Mouse (Mus musculus) limb, embryonic 13.5 days (tissue): ENCODE data around the gene Filip1. TPM values are rescaled to one million over a fixed set of nuclear protein-coding genes. Genes with fewer than 3 reads are reported as not detected.

Experiments used
- ATAC-seq: fragments of 200-750 bp; cut with Nextera tagmentation; 2 replicates; pipeline ENCODE4 v1.8.0; 2017; ENCODE audit warnings: low read depth, moderate number of reproducible peaks, moderate TSS enrichment; ENCODE audit not compliant: low FRiP score
- H3K27ac ChIP-seq: fragments of 300-500 bp; sonication (generic); 2 replicates; pipeline ENCODE4 v1.5.1; 2015; ENCODE audit warnings: inconsistent platforms, mild to moderate bottlenecking, moderate library complexity
- H3K27me3 ChIP-seq: fragments of 300-500 bp; sonication (generic); 2 replicates; pipeline ENCODE4 v1.6.1; 2015; ENCODE audit warnings: mild to moderate bottlenecking, inconsistent platforms
- H3K36me3 ChIP-seq: fragments of 300-500 bp; sonication (generic); 2 replicates; pipeline ENCODE4 v1.6.1; 2015; ENCODE audit warnings: inconsistent platforms, mild to moderate bottlenecking, moderate library complexity
- H3K4me1 ChIP-seq: fragments of 300-500 bp; sonication (generic); 2 replicates; pipeline ENCODE4 v1.6.1; 2015; ENCODE audit warnings: inconsistent platforms
- H3K4me2 ChIP-seq: fragments of 300-500 bp; sonication (generic); replicated peaks from 2 replicates; pipeline ENCODE4 v1.6.1; 2015; ENCODE audit warnings: inconsistent platforms, mild to moderate bottlenecking, moderate library complexity
- H3K4me3 ChIP-seq: fragments of 300-500 bp; sonication (generic); 2 replicates; pipeline ENCODE4 v1.5.1; 2015; ENCODE audit warnings: moderate library complexity, mild to moderate bottlenecking, inconsistent platforms
- H3K9ac ChIP-seq: fragments of 300-500 bp; sonication (generic); 2 replicates; pipeline ENCODE4 v1.6.1; 2015; ENCODE audit warnings: mild to moderate bottlenecking, inconsistent platforms
- H3K9me3 ChIP-seq: fragments of 300-500 bp; sonication (generic); 2 replicates; pipeline ENCODE4 v1.6.1; 2016; ENCODE audit warnings: inconsistent platforms
- WGBS: fragments of 180-500 bp; shearing (Covaris S2); methylation state at CpG from one replicate; pipeline ENCODE4 v1.1.7; 2015; 5-methylcytosine and 5-hydroxymethylcytosine counted together
- polyA plus RNA-seq: library from polyadenylated mRNA; unstranded; fragments of >200 nt; fragmentation: Nextera tagmentation; extraction: Ambion mirVana; gene quantifications from 2 replicates; pipeline ENCODE4 v1.2.1, GENCODE M21; 2015

The Filip1 gene
- polyA plus RNA-seq, 1 experiment from 2014 or later, result 4.1 TPM

DNA sequence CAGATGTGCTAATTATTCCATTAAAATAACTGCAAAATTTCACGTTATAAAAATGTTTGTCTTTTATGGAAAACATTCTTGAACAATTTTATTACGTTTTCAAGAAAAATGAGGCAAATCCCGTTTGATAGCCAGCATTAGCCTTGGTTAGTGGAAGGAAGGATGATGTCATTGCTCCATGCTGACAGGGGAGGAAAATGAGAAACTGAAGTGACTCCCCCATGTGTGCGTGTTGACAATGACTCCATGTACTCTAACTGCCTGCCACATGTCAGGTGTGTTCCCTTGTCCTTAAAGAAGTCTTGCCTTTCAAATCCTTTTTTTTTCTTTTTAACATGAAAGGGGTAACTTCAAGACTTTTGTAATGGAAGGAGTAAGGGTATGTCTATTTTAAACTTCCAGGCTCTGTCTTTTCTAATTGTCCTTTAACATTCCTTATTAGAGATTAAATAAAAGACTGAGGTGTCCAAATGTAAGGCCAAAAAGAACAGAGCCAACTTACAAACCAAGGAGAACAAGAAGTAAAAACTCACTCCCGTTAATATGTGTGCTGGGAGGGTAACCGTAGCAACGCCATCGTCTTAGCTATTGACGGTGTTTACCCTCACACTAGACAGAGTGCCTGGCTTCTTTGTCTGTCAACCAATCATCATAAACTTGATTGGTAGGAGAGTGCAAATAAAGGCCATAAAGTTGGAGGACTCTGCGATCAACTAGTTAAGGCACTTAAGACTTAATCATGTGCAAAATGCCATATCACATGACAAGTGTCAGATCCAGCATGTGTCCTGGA lies 94.1 kb downstream of the Filip1 start:
- Histone ChIP-seq H3K36me3 (no peaks in the 10 kb centered on the region), H3K4me3 (no peak overlapping the region), H3K4me1 (peaks cover 25% of the 10 kb centered on the region), H3K9me3 (no peaks in the 10 kb centered on the region), H3K27me3 (no peaks in the 10 kb centered on the region), H3K4me2 (no peak overlapping the region), H3K9ac (no peak overlapping the region), H3K27ac (no peak overlapping the region)
- ATAC-seq, result no peak
- 46% methylated on average over 10 of the region's 10 CpGs for WGBS

DNA sequence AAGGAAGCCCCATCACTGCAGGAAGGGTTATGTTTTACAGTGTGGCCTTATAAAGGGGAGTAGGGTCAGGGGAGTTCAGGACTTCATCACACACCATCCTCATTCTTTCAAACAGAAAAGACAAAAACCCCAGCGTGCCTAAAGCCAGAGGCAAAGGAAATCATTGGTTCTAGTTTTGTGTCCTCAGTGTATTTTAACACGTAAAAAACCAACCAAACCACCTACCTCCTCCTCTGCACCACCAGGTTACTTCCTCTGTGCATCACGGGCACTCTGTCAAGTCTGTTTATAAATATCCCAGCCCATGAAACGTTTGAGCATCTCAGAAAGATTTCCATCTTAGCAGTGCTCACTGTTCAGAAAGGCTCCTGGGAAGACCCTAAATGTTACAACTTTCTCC lies 98.4 kb downstream of the Filip1 start:
- no peak overlapping the region for H3K9ac ChIP-seq
- no peak overlapping the region for H3K4me3 ChIP-seq
- H3K27ac ChIP-seq, result no peak overlapping the region
- H3K36me3 ChIP-seq, result no peaks in the 10 kb centered on the region
- H3K4me2 ChIP-seq, result no peak overlapping the region
- no peak for ATAC-seq
- no peaks in the 10 kb centered on the region for H3K27me3 ChIP-seq
- H3K4me1 ChIP-seq, result peaks cover 5% of the 10 kb centered on the region; the same call in 1 of the 2 replicates
- no peaks in the 10 kb centered on the region for H3K9me3 ChIP-seq
- WGBS, result 51% methylated on average over 4 of the region's 4 CpGs

DNA sequence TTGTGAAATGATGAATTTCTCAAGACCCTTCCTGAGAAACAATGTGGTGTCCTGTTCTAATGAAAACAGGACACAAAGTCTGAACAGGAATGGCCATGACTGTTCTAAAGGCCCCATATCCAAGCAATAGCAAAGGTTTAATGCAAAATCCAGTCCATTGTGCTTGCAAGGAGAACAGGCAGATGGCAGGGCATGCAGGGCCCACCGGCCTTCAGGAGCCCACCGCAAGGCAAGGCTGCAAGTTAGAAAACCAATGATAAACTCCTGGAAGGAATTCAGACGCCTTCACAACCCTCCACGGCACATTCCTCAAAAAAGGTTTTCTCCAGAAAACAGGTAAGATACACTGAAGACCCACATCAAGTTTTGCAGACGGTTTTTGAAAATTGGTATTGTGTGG lies 99.7 kb downstream of the Filip1 start:
- no peak for ATAC-seq
- Histone ChIP-seq H3K9me3 (no peaks in the 10 kb centered on the region), H3K4me1 (peaks cover 4% of the 10 kb centered on the region; the same call in 1 of the 2 replicates), H3K36me3 (no peaks in the 10 kb centered on the region), H3K27ac (no peak overlapping the region), H3K4me3 (no peak overlapping the region), H3K27me3 (no peaks in the 10 kb centered on the region), H3K4me2 (no peak overlapping the region), H3K9ac (no peak overlapping the region)
- 85% methylated on average over 5 of the region's 5 CpGs for WGBS

DNA sequence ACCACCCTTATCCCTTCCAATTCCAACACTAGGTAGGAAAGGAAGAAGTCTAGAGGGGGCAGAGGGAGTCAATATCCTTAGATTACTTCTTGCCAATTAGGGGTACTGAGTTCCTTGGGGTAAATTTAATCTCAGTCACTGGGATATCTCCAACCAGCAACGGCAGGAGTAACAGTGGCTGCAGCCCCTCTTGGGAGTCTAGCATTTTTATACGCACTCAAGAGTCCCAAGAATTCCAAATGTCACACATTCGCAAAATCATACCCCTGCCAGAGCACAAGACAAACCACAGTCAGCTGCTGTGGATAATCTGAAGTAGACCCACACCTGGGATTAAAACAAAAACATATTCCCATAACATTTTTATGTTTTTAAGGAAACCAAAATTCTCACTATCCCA lies 102.5 kb downstream of the Filip1 start:
- no peak for ATAC-seq

DNA sequence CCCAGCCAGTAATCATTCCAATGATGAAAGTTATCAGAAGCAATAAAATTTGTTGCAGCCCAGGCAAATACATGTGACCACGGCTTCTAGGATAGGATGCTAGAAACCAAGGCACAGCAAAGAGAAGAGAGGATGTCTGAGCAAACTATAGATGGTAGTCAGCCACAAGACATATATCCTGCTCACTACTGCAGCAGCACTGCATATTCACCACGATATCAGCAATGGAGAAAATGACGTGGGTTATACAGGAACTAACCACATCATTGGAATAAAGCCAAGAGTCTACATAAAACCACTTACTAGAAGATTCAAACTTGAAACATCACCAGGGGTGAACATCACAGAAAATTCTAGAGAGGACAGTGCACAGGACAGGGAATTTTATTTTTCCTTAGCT lies 113.8 kb downstream of the Filip1 start:
- H3K36me3 ChIP-seq, result no peaks in the 10 kb centered on the region
- H3K27me3 ChIP-seq, result no peaks in the 10 kb centered on the region
- H3K27ac ChIP-seq, result no peak overlapping the region
- H3K4me1 ChIP-seq, result no peaks in the 10 kb centered on the region
- H3K9me3 ChIP-seq, result no peaks in the 10 kb centered on the region
- no peak overlapping the region for H3K9ac ChIP-seq
- no peak overlapping the region for H3K4me3 ChIP-seq
- H3K4me2 ChIP-seq, result no peak overlapping the region
- ATAC-seq, result no peak
- 70% methylated on average over 3 of the region's 3 CpGs for WGBS

More for the DNA sequence above, 102.5 kb downstream of the Filip1 start:
- no peak overlapping the region for H3K9ac ChIP-seq
- no peak overlapping the region for H3K27ac ChIP-seq
- no peaks in the 10 kb centered on the region for H3K27me3 ChIP-seq
- H3K9me3 ChIP-seq, result no peaks in the 10 kb centered on the region
- no peaks in the 10 kb centered on the region for H3K36me3 ChIP-seq
- no peaks in the 10 kb centered on the region for H3K4me1 ChIP-seq
- no peak overlapping the region for H3K4me3 ChIP-seq
- H3K4me2 ChIP-seq, result no peak overlapping the region
- 85% methylated on average over 3 of the region's 3 CpGs for WGBS

DNA sequence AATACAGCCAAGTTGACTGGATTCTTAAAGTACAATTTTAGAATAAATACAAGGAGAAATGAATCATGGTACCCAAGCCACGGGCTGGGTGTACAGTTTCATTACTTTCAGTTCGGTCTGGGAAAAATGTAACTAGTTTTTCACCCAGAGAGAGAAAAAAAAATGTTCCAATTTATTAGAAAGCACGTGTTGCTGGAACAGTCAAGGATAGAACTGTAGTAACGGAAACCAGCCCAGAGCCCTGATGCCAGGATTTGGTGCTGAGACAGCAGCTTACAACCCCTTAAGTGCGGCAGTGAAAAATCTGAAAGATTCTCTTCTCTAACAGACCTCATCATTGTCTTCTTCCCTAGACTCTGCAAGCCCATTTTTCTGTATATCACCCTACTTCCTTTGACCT lies 118.0 kb downstream of the Filip1 start:
- no peak overlapping the region for H3K9ac ChIP-seq
- ATAC-seq, result no peak
- 43% methylated on average over 5 of the region's 5 CpGs for WGBS
- H3K4me2 ChIP-seq, result no peak overlapping the region
- no peaks in the 10 kb centered on the region for H3K9me3 ChIP-seq
- H3K4me1 ChIP-seq, result 0 out of 2 replicates have a peak, but pooled peaks cover 4% of the 10 kb centered on the region
- no peaks in the 10 kb centered on the region for H3K27me3 ChIP-seq
- H3K36me3 ChIP-seq, result no peaks in the 10 kb centered on the region
- H3K4me3 ChIP-seq, result no peak overlapping the region
- no peak overlapping the region for H3K27ac ChIP-seq

DNA sequence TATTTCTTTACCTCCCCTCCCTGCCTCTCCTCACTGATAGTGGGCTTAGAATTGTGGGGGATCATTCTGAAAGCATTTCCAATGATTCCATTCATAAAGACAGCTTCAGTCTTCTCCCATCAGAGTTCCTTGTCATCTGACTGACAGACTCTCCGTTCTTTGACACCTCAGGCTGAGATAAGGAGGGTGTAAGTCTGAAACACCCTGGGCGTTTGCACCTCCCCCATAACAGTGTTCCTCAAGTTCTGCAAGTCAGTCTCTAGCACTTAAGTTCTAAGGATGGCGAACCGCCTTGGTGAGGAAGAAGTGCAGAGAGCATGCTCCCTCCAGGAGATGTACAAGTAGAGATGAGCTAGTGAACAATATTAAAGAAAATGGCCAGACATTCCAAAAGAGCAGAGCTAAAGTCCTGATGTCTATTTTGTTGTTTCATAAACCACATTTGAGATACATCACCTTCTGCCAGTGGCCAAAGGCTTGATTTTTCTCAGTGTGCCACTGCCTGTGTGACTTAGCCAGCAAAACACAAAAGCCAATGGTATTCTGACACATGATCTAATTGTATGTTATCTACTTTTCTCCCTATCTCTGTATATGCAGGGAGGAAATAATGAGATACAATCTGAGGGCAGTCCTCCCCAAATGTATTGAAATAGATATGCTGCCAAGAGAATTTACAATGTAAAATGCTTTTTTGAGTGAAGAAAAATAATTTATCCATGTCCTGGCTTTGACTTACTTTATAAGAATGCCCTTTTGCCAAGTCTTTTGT lies 118.6 kb downstream of the Filip1 start:
- Histone ChIP-seq H3K27me3 (no peaks in the 10 kb centered on the region), H3K27ac (no peak overlapping the region), H3K4me2 (no peak overlapping the region), H3K9me3 (no peaks in the 10 kb centered on the region), H3K9ac (no peak overlapping the region), H3K4me3 (no peak overlapping the region), H3K4me1 (0 out of 2 replicates have a peak, but pooled peaks cover 4% of the 10 kb centered on the region), H3K36me3 (no peaks in the 10 kb centered on the region)
- 65% methylated on average over 4 of the region's 4 CpGs for WGBS
- ATAC-seq, result no peak

DNA sequence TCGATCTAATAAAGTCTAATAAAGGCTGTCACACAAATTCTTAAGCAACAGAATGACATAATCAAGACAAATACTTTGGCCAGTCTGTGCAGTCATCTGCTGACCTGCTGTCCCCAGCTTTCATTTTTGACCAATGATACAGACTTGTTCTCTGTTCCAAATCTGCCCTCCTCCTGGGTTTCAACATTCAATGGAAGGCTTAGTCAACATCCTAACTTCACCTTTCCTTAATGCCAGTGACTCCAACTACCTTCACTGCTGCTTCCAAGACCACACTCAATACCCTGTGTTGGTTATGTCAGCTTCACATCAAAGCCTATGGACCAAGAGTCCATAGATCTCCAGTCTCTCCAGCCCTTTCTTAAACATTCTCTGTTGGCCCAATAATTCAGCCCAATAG lies 120.5 kb downstream of the Filip1 start:
- no peaks in the 10 kb centered on the region for H3K36me3 ChIP-seq
- H3K4me1 ChIP-seq, result 0 out of 2 replicates have a peak, but pooled peaks cover 4% of the 10 kb centered on the region
- H3K27me3 ChIP-seq, result no peaks in the 10 kb centered on the region
- no peak overlapping the region for H3K4me3 ChIP-seq
- H3K4me2 ChIP-seq, result no peak overlapping the region
- no peak overlapping the region for H3K9ac ChIP-seq
- WGBS, result 74% methylated on average over 1 of the region's 1 CpGs
- ATAC-seq, result no peak
- no peak overlapping the region for H3K27ac ChIP-seq
- no peaks in the 10 kb centered on the region for H3K9me3 ChIP-seq

DNA sequence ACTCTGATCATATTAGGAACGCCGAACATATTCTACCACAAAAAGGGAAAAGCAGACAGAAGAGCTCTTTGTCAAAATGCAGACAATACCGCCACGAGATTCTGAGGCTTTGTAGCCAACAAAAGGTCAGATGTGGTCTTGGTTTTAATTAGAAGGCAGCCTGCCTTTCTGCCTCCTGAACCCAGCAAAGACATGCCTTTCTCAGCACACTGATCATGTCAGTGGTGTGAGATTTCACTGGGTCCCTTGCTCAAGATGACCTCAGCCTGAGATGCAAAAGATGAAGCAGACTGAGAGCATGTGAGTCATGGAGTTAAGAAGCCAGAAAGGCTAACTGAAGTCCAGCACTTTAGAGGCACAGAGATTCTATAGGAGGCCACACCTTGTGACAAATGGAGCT lies 122.2 kb downstream of the Filip1 start:
- WGBS, result 57% methylated on average over 4 of the region's 4 CpGs
- no peak overlapping the region for H3K27ac ChIP-seq
- H3K9ac ChIP-seq, result no peak overlapping the region
- H3K9me3 ChIP-seq, result no peaks in the 10 kb centered on the region
- no peak for ATAC-seq
- H3K4me2 ChIP-seq, result no peak overlapping the region
- H3K4me1 ChIP-seq, result 0 out of 2 replicates have a peak, but pooled peaks cover 8% of the 10 kb centered on the region
- H3K4me3 ChIP-seq, result no peak overlapping the region
- no peaks in the 10 kb centered on the region for H3K27me3 ChIP-seq
- no peaks in the 10 kb centered on the region for H3K36me3 ChIP-seq

DNA sequence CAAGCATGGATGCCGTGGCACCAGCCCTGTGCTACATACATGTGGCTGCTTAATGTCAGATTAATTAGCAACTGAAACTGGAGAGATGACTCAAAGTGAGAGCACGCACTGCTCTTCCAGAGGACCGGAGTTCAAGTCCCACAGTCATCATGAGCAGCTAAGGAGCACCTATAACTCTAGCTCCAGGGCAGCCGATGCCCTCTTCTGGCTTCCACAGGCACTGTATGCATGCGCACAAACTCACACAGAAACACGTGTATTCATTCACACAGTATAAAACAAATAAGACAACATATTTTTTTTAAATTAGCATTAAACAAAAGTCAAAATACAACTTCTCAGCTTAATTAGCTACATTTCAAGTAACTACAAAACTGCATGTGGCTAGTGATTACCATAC lies 123.5 kb downstream of the Filip1 start:
- ATAC-seq, result no peak
- H3K4me2 ChIP-seq, result no peak overlapping the region
- H3K9me3 ChIP-seq, result no peaks in the 10 kb centered on the region
- H3K9ac ChIP-seq, result no peak overlapping the region
- no peaks in the 10 kb centered on the region for H3K27me3 ChIP-seq
- no peak overlapping the region for H3K4me3 ChIP-seq
- H3K4me1 ChIP-seq, result 0 out of 2 replicates have a peak, but pooled peaks cover 8% of the 10 kb centered on the region
- no peaks in the 10 kb centered on the region for H3K36me3 ChIP-seq
- H3K27ac ChIP-seq, result no peak overlapping the region
- WGBS, result 85% methylated on average over 6 of the region's 6 CpGs

DNA sequence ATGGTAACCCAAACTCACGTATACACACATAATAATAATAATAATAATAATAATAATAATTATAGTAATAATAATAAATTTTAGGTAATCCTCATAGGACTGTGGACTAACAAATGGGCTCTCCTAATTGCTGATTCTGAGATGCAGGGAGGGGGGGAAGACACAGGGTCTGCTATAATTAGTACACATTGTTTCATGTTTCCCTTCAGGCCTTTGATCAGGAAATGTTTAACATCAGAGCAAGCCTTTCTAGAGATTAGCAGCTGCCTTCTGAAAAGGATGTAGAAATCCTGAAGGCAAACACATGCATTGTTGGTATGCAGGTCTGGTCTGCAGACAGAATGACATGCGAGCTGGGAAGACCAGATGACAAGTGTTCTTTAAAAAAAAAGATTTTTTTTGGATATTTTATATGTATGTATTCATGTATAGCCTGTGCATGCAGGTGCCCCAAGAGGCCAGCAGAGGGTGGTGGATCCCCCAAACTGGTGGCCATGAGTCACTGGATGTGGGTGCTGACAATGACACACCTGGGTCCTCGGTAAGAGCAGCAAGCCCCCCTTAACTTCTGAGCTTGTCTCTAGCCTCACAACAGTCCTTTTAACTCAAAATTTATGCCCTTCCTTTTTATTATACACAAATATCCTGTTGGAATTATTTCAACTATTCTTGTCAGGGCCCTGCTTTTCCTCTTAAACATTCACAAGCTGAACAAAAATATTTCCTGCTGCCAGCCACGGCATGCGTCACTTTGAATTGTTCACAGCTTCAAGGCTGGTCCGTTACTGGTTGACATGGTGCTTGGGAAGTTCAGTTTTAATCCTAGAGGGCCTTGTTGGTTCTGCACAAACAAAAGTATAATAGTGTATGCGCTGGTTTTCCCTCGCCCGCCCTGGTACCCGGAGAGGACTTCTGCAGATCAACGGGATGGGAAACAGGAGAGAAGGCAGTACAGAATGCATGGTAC lies 127.1 kb downstream of the Filip1 start:
- Histone ChIP-seq H3K27me3 (no peaks in the 10 kb centered on the region), H3K9ac (no peak overlapping the region), H3K4me2 (no peak overlapping the region), H3K27ac (peak overlapping the region; percentile 10; the same call in 1 of the 2 replicates), H3K4me1 (0 out of 2 replicates have a peak, but pooled peaks cover 6% of the 10 kb centered on the region), H3K9me3 (no peaks in the 10 kb centered on the region), H3K36me3 (no peaks in the 10 kb centered on the region), H3K4me3 (no peak overlapping the region)
- peak; percentile 26; the same call in 1 of the 2 replicates for ATAC-seq
- 71% methylated on average over 11 of the region's 11 CpGs for WGBS
